Mouse (Mus musculus) c-Kit-positive CD71-positive TER-119-positive erythroid progenitor cells, embryonic 14.5 days (primary cell): Measurements from ENCODE around the gene Rgl1.

ENCODE experiments used
- DNase-seq: peaks from one replicate; pipeline ENCODE4 v3.0.0-alpha.2; 2013; ENCODE audit warnings: low spot score

Gene Rgl1

GRCm38 (mm10) chr1:152584933-152585332 lies 181.2 kb downstream of the Rgl1 start:
- DNase-seq, result no peak

DNA sequence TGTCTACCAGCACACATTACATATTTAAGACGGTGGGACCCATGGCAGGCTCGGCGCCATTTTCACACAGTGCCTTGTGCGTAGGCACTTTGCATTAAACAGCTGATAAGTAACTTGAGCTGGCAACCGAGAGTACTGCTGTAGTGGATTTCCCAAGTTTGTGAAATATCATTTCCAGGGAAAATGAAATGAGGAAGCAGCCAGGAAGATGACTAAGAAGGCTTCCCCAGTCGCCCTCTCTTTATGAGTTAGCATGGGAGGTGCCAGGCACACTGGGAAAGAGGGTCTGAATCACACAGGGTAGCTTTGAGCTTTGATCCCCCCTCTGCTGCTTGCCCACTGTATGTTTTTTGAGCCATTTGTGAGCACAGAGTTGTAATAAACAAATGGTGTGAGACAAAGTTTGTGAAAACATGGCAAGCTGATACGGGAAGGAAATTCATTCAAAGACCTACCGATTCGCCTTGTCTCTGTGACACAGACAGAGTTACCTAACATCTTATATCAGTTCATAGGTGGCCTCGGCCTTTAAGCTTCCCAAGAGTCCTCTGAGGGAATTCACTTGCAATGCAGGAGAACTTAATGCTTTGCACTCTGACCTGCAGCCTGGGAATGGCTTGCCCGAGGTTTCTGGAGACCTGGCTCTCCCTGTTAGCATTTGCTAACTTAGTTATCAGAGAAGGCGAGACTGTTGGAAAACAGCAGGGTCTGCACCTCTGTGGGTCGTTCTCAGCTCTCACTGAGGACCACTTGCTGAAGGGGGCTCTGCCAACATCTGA lies 184.8 kb downstream of the Rgl1 start:
- no peak for DNase-seq

DNA sequence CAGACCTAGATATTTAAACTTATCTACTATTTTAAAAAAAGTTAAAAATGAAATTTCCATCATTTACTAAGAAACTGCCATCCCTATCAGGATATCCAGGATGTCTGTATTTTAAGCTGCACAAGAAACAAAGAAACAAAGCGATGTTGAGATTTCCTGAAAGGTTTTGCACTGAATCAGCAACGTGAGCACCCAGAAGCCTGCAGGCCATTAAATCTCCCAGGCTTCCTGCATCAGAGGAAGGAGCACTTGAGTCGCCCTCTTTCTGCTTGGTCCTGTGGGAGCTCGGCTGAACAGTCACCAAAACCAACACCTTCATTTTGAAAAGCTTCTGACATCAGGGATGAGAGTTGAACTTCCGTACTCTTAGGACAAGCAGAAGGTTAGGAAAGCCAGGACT lies 187.2 kb downstream of the Rgl1 start:
- no peak for DNase-seq

GRCm38 (mm10) chr1:152578108-152578721 lies 187.9 kb downstream of the Rgl1 start:
- no peak for DNase-seq

- DNase-seq, result no peak
Measured at GRCm38 (mm10) chr1:152576614-152577144, 189.5 kb downstream of the Rgl1 start.

DNA sequence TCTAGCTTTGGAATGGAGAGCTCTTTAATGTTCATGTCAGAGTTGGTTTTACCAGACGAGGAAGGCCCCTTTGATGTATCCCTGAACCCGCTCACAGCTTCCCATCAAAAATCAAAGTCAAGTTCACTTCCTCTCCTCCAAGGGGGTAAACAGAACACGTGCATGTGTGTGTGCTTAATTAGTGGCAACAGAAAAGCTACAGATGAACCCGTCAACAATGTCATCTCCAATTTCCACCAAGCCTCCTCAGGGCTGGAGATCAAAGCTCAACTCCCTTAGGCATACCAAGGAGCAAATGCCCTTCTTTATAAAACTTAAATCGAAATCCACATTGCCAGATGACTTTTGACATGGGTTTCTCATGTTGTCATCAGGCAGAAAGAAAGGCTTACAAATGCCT lies 191.1 kb downstream of the Rgl1 start:
- DNase-seq, result no peak

DNA sequence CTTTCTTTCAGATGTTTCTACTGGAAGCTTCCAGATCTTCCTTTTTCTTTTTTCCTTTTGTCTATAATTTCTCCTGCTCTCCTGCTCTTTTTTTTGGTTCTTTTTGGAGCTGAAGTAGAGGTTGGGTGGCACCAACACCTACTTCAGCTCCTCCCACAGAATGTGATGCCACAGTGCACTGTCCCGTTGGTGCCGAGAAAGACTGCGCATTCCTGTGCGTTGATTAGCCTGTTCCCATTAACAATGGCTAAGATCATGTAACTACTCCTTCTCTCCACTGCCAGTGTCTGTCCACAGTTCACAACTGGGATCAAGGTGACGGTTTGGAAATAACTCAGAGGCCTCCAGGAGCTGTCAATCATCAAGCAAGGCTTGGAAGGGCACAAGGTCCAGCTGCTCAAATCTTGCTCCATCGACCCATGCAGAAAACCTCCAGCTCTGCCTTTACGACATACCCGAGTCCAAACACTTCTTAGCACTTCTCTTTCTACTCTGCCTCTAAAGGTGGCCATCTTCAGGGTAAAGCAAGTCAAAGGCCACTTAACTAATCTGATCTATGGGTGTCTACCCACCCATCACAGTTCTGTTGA lies 192.6 kb downstream of the Rgl1 start:
- DNase-seq, result no peak

- no peak for DNase-seq
Measured at GRCm38 (mm10) chr1:152572755-152573469, 193.2 kb downstream of the Rgl1 start.

DNA sequence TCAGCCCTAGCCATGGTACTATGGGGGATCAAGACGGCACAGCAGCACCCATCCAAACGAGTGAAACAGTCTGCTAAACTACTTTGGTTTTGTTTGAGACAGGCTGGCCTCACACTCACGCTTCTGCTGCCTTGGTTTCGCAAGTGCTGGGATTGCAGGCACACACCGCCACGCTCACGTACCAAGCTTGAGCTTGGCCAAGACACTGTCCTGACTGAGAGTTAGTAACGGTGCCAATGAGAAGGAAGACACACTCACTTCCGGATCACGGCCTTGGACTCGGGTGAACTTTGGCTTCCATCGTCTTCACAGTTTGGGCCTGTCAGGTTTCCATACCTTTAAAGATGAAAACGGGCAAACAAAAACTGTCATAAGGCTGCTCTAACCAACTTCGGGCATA lies 194.8 kb downstream of the Rgl1 start:
- DNase-seq, result no peak

DNA sequence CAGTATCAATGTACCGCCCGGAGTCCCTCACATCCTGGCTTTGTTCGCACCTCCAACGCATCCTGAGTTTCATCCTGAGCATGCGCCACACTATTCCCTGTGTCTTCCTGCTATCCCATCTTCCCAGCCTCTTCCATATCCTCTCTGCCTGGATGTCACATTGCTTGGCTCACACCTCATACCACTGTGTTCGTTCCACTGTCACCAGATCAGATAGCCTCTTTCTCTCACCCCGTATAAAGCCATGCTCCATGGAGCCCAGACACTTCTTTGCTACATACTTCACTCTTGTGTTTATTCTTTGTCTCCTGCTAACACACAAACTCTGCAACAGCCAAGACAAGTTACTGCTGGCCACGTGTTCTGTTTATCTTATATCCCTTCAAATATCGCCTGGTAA lies 195.5 kb downstream of the Rgl1 start:
- no peak for DNase-seq

DNA sequence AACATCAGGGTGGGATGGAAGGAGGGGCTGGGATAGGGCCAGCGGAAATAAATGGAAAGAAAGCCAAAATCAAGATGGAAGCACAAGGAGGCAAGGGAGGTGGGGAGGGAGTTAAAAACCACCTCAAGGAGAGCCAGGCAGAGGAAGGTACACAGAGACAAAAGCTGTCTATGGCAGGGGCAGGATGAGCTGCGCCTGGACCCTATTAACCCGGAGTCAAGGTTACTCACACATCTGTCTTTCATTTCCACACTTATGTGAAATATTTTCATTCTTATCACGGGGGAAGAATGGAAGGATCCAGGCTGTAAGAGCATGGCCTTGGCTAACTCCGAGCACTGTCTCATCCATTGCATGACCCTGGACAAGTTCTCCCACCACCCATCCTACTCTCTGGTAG lies 202.9 kb downstream of the Rgl1 start:
- no peak for DNase-seq

DNA sequence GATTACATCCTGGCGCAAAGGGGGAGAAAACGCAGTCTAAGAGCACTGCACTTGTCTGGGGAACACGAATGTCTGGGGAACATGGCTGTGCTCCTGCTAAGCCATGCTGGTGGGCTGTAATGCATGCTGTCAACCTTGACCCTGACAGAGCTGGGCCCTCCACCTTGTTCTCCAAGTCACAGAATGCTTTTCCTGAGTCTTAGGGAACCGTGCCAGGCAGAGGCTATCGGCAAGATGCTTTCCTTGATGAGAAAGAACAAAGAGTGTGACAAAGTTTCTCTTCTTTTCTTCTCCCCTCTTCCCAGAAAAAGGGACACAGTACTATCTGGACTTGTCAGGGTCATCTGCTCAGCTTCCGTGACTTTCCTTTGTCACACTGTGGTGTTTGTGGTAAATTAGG lies 203.3 kb downstream of the Rgl1 start:
- DNase-seq, result no peak

- no peak for DNase-seq
Measured at GRCm38 (mm10) chr1:152560477-152560876, 205.7 kb downstream of the Rgl1 start.

DNA sequence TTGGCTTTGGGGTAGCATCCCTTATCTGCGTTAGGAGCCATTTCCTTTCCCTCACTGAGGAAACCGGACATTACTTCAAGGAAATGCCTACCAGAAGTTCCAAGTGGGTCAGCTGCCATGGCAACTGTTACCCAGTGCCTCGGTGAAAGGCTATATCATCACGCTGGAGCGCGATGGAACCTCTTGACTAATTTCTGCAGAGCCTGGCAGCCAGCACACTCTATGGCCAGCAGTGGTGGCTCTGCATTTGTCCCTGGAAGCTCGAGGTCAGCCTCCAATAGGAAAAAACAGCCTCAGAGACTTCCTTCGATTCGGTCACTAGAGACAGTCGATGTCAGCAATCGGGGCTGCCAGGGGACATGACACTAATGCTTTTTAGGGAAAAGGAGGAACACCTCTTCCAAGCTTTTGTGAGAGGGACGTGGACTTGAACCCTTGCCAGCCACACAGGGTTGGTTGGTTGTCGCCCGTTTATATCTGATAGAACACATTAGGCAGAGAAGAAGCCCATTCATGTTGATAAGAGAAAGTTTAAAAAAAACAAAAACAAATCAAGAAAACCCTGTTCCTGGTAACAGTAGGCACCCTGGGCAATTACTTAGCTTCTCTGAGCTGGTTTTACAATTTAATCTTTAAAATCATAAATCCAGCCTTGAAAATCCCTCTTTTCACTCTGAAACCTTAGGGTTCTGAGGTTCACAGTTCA lies 209.4 kb downstream of the Rgl1 start:
- no peak for DNase-seq

- no peak for DNase-seq
Measured at GRCm38 (mm10) chr1:152555944-152556573, 210.1 kb downstream of the Rgl1 start.

GRCm38 (mm10) chr1:152553912-152554547 lies 212.1 kb downstream of the Rgl1 start:
- DNase-seq, result no peak

DNA sequence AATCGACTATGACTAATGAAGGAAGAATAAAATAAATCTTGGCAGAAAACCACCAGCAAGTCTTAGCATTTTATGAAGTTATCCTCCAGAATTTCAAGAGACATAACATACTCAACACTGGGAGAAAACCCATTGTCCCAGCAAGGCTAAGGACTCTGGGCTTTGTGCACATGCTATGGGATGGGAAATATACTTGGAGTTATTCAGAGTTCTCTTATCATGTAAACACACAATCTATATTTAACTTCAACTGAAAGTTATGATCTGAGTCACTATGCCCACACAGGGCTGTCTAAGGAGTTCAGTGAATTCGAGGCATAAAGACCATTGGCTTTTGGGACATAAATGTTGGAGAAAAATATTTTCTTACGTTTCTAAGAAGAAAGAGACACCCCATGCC lies 215.2 kb downstream of the Rgl1 start:
- DNase-seq, result no peak

DNA sequence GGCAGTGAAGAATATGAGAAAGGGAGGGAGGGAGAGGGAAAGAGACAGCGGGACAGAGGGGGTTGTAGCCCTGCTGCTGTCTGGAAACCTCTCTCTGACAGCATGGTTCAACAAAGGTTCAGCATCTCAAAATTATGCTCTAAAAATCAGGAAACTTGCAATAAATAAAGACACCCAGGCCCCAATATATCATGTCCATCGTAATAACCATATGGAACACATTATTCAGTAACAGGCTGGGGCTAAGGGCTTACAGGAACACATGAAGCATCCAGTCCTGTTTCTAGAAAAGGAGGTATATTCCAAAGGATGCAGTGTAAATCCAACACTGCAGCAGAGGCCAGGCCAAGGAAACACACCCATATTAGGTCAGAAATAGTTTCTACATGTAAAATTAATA lies 215.6 kb downstream of the Rgl1 start:
- DNase-seq, result no peak

- DNase-seq, result no peak
Measured at GRCm38 (mm10) chr1:152549061-152549738, 217.0 kb downstream of the Rgl1 start.

DNA sequence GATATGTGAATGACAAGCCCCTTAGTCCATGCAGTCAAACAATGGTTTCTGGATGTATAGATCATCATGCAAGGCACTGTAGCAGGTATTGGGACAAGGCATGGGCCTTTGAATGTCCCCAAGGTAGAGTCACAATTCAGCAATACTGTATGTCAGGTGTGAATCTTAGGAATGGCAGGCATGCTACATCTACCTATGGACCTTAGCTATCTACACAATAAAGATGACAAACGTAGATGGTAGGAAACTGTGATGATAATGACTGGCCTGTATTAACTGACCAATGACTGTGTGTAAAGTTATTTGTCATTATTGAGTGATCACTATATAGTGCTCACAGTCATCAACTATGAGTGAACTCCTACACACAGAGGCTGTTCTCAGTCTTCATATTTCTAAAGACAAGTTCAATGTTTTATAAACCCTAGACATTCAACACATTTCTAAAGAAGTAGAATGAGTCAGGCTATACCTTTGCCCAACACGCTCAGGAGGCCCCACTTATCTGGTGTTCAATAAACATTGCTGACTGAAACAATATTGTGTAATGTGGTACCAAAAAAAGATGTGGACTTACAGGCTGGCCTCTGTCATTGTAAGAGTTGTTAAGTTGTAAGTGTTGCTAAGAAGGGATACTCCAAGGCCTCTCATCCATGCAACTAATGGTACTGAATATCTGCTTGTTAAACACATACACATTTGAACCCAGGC lies 222.5 kb downstream of the Rgl1 start:
- no peak for DNase-seq
